Mouse (Mus musculus) embryo, embryonic 10 days (tissue): ENCODE measurements at regions not wholly inside any gene's neighbourhood (a gene's known extent, or its start where the extent isn't known, plus 50 kb on each side); places are given as distances from the start of the nearest gene placed in this dataset.

Experiments
- DNase-seq: peaks from one replicate; pipeline ENCODE4 v3.0.0-alpha.2; 2015; ENCODE audit warnings: low spot score

- peak; percentile 76 for DNase-seq
Observed at GRCm38 (mm10) chr6:51108336-51108956, 324.0 kb upstream of the Nfe2l3 start.

GRCm38 (mm10) chr6:51110596-51110995, 321.9 kb upstream of the Nfe2l3 start:
- no peak for DNase-seq

GRCm38 (mm10) chr6:51114604-51115333, 317.7 kb upstream of the Nfe2l3 start:
- no peak for DNase-seq

GRCm38 (mm10) chr6:51118833-51119535, 313.5 kb upstream of the Nfe2l3 start:
- peak; percentile 30 for DNase-seq

GRCm38 (mm10) chr6:51119691-51120302, 312.7 kb upstream of the Nfe2l3 start:
- no peak for DNase-seq

- DNase-seq, result no peak
Observed at GRCm38 (mm10) chr6:51122941-51123340, 309.5 kb upstream of the Nfe2l3 start.

GRCm38 (mm10) chr6:51127851-51128250, 304.6 kb upstream of the Nfe2l3 start:
- no peak for DNase-seq

GRCm38 (mm10) chr6:51129096-51129495, 303.4 kb upstream of the Nfe2l3 start:
- DNase-seq, result no peak

- no peak for DNase-seq
Observed at GRCm38 (mm10) chr6:51129591-51129990, 302.9 kb upstream of the Nfe2l3 start.

GRCm38 (mm10) chr6:51144762-51145161, 287.7 kb upstream of the Nfe2l3 start:
- DNase-seq, result no peak

GRCm38 (mm10) chr6:51145863-51146262, 286.6 kb upstream of the Nfe2l3 start:
- no peak for DNase-seq

- DNase-seq, result no peak
Observed at GRCm38 (mm10) chr6:51148821-51149220, 283.6 kb upstream of the Nfe2l3 start.

GRCm38 (mm10) chr6:51150066-51150465, 282.4 kb upstream of the Nfe2l3 start:
- DNase-seq, result no peak

GRCm38 (mm10) chr6:51150486-51150885, 282.0 kb upstream of the Nfe2l3 start:
- DNase-seq, result no peak

GRCm38 (mm10) chr6:51150916-51151315, 281.6 kb upstream of the Nfe2l3 start:
- DNase-seq, result no peak

- DNase-seq, result no peak
Observed at GRCm38 (mm10) chr6:51156836-51157370, 275.6 kb upstream of the Nfe2l3 start.

- no peak for DNase-seq
Observed at GRCm38 (mm10) chr6:51161149-51161548, 271.3 kb upstream of the Nfe2l3 start.

- no peak for DNase-seq
Observed at GRCm38 (mm10) chr6:51162208-51163082, 270.0 kb upstream of the Nfe2l3 start.

- no peak for DNase-seq
Observed at GRCm38 (mm10) chr6:51163266-51163665, 269.2 kb upstream of the Nfe2l3 start.

GRCm38 (mm10) chr6:51163882-51164281, 268.6 kb upstream of the Nfe2l3 start:
- DNase-seq, result no peak

GRCm38 (mm10) chr6:51167028-51167427, 265.4 kb upstream of the Nfe2l3 start:
- DNase-seq, result no peak
